Mouse (Mus musculus) liver, embryonic 14.5 days (tissue): ENCODE results near the gene Dedd2. TPM values are rescaled to one million over a fixed set of nuclear protein-coding genes. Genes with fewer than 3 reads are reported as not detected.

ENCODE experiments used
- ATAC-seq: fragments of 200-750 bp; cut with Nextera tagmentation; 2 replicates; pipeline ENCODE4 v1.8.0; 2017; ENCODE audit warnings: moderate number of reproducible peaks, mild to moderate bottlenecking, moderate library complexity; ENCODE audit not compliant: insufficient read depth
- DNase-seq, 3 experiments: peaks; one replicate each; pipeline ENCODE4 v3.0.0-alpha.2; 2012 to 2013; ENCODE audit warnings: low read depth in 3 of 3, low spot score in 3 of 3
- H3K27ac ChIP-seq: fragments of 300-500 bp; sonication (generic); 2 replicates; pipeline ENCODE4 v1.5.1; 2014; ENCODE audit warnings: moderate library complexity, mild to moderate bottlenecking, control low read depth, inconsistent platforms
- H3K27me3 ChIP-seq: fragments of 300-500 bp; sonication (generic); 2 replicates; pipeline ENCODE4 v1.6.1; 2014; ENCODE audit warnings: mild to moderate bottlenecking, low read length, moderate library complexity; ENCODE audit not compliant: control insufficient read depth, insufficient read depth
- H3K36me3 ChIP-seq: fragments of 300-500 bp; sonication (generic); replicated peaks from 2 replicates; pipeline ENCODE4 v1.6.1; 2014; ENCODE audit warnings: low read depth; ENCODE audit not compliant: control insufficient read depth, insufficient read depth
- H3K4me1 ChIP-seq, 2 experiments: fragments of 200-500 bp in 1 of 2; fragments of 300-500 bp in 1 of 2; sonication (generic) in 1 of 2; replicated peaks; 2 replicates each; pipeline ENCODE4 v1.6.1; 2012 to 2014; ENCODE audit warnings: antibody characterized with exemption in 1 of 2, inconsistent platforms in 1 of 2, low read length in 1 of 2; ENCODE audit not compliant: control insufficient read depth in 2 of 2, insufficient read depth in 2 of 2
- H3K4me2 ChIP-seq: fragments of 300-500 bp; sonication (generic); 2 replicates; pipeline ENCODE4 v1.6.1; 2014; ENCODE audit warnings: low read depth, mild to moderate bottlenecking, control low read depth, moderate library complexity
- H3K4me3 ChIP-seq, 2 experiments: fragments of 200-500 bp in 1 of 2; fragments of 300-500 bp in 1 of 2; sonication (generic) in 1 of 2; 2 replicates each; pipeline ENCODE4 v1.5.1; 2012 to 2014; ENCODE audit warnings: low read depth in 2 of 2, low read length in 2 of 2, mild to moderate bottlenecking in 2 of 2, control low read depth in 1 of 2, inconsistent platforms in 1 of 2, moderate library complexity in 1 of 2; ENCODE audit not compliant: insufficient read depth in 1 of 2
- H3K9ac ChIP-seq: fragments of 300-500 bp; sonication (generic); replicated peaks from 2 replicates; pipeline ENCODE4 v1.6.1; 2014; ENCODE audit warnings: mild to moderate bottlenecking, control low read depth, moderate library complexity
- H3K9me3 ChIP-seq: fragments of 300-500 bp; sonication (generic); 2 replicates; pipeline ENCODE4 v1.6.1; 2016; ENCODE audit warnings: low read length, mixed read lengths; ENCODE audit not compliant: control insufficient read depth
- CTCF ChIP-seq: IDR thresholded peaks from 2 replicates; pipeline ENCODE4 v1.5.1; 2016; ENCODE audit warnings: antibody characterized with exemption, low read depth, control low read depth
- EP300 ChIP-seq: IDR thresholded peaks from 2 replicates; pipeline ENCODE4 v1.6.1; 2016; ENCODE audit warnings: antibody characterized with exemption, low read depth
- WGBS: fragments of 180-500 bp; shearing (Covaris S2); extraction: QIAGEN DNeasy Blood & Tissue Kit; methylation state at CpG from one replicate; pipeline ENCODE4 v1.1.7; 2014; ENCODE audit not compliant: insufficient replicate concordance; 5-methylcytosine and 5-hydroxymethylcytosine counted together
- microRNA-seq: library from miRNA; unstranded; fragments of <30 nt; microRNA quantifications from one replicate; pipeline ENCODE4, GENCODE M21; 2016
- polyA plus RNA-seq, 2 experiments: library from polyadenylated mRNA; depleted of rRNA in 1 of 2; stranded (reverse) in 1 of 2; unstranded in 1 of 2; fragments of >200 nt; fragmentation: Nextera tagmentation in 1 of 2; extraction: Ambion mirVana in 1 of 2; gene quantifications; 2 replicates each; pipeline versions ENCODE4 v1.2.1 to v1.2.3; 2012 to 2014

Gene Dedd2
- polyA plus RNA-seq, 2 experiments, result 20.8 to 26.9 TPM

DNA sequence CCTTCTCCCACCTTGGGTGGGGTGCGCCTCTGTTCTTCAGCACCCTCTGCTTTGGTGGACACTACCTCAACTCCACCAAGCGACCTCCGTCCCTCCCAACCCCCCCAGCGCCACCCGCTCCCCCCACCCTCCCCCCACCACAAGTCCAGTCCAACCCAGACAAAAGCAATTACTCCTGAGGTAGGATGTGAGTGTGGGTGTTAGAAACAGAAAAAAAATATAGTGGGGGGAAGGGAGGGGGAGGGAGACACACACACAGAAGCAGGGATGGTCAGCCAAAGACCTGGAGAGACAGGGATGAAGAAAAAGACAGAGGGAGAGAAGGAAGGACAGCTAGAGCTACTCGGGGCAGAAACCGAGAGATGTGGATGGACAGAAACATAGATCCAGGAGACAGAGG lies 66.6 kb downstream of the Dedd2 start:
- H3K9me3 ChIP-seq, result no peaks in the 10 kb centered on the region
- DNase-seq, result no peak
- TF ChIP-seq CTCF (no peak), EP300 (no peak)
- no peak overlapping the region; the same call in 1 of the 2 replicates for H3K27ac ChIP-seq
- H3K9ac ChIP-seq, result no peak overlapping the region
- no peak overlapping the region for H3K4me3 ChIP-seq
- no peak for ATAC-seq
- H3K27me3 ChIP-seq, result peaks cover 32% of the 10 kb centered on the region
- 54% methylated on average over 7 of the region's 7 CpGs for WGBS
- peaks cover 26 to 35% of the 10 kb centered on the region in 2 experiments for H3K4me1 ChIP-seq
- no peaks in the 10 kb centered on the region for H3K36me3 ChIP-seq
- H3K4me2 ChIP-seq, result no peak overlapping the region

DNA sequence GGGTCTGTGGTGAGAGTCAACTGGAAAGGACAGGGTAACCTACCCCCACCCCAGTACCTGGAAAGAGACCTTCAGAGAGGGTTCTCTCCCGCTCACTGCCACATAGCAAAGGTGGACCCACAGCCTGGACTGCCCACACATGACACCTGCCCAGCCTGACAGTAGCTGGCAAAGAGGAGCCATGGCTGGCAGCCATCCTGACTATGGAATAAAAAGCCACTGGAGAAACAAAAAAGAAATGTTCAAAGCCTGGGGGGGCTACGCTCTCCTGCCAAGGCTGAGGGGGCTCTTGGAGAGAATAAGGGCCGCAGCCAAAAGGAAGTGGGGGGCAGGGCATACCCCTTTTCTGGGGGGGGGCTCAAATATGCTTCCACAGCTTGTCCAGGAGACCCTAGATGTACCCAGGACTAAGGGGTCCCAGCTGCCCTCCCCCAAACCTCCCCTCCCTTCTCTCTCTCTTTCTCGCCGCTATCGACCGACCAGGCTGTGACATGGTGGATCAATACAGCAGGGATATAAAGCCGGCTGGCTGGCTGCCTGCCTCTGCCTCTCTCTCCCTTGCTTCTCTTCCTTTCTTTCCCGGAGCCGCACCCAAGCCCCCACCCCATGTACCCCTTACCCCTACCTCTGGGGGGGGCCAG lies 68.4 kb downstream of the Dedd2 start:
- TF ChIP-seq EP300 (no peak), CTCF (no peak)
- DNase-seq (no peak), ATAC-seq (no peak)
- Histone ChIP-seq H3K9me3 (no peaks in the 10 kb centered on the region), H3K4me1 (peaks cover 26 to 34% of the 10 kb centered on the region in 2 experiments), H3K4me2 (no peak overlapping the region), H3K27me3 (peaks cover 33% of the 10 kb centered on the region), H3K36me3 (no peaks in the 10 kb centered on the region), H3K9ac (no peak overlapping the region), H3K27ac (no peak overlapping the region), H3K4me3 (no peak overlapping the region)
- WGBS, result 48% methylated on average over 6 of the region's 10 CpGs

DNA sequence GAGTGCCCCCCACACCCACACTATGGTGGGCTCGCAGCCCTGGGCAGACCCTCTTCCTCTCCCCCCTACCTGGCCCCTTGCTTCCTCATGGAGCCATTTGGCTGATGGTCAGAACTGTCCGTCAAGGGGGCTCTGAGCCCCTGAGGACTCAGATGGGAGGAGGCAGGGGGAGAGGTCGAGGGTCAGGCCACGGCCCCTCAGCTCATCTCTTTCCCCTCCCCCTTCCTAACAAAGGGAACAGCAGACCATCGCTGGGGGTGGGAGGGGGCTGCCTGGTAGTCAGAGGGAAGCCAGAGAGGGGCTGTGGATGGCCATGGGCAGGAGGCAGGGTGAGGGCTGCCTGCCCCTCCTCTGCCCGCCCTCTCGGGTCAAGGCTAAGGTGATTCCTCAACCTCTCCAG lies 69.4 kb downstream of the Dedd2 start:
- ATAC-seq, result no peak
- WGBS, result 11% methylated on average over 7 of the region's 7 CpGs
- peaks cover 17 to 24% of the 10 kb centered on the region in 2 experiments for H3K4me1 ChIP-seq
- H3K27me3 ChIP-seq, result peaks cover 33% of the 10 kb centered on the region
- DNase-seq, result no peak
- H3K9ac ChIP-seq, result no peak overlapping the region
- H3K27ac ChIP-seq, result no peak overlapping the region
- H3K4me3 ChIP-seq, result no peak overlapping the region
- no peaks in the 10 kb centered on the region for H3K36me3 ChIP-seq
- no peak overlapping the region for H3K4me2 ChIP-seq
- no peak for TF ChIP-seq CTCF
- TF ChIP-seq EP300, result no peak
- no peaks in the 10 kb centered on the region for H3K9me3 ChIP-seq

DNA sequence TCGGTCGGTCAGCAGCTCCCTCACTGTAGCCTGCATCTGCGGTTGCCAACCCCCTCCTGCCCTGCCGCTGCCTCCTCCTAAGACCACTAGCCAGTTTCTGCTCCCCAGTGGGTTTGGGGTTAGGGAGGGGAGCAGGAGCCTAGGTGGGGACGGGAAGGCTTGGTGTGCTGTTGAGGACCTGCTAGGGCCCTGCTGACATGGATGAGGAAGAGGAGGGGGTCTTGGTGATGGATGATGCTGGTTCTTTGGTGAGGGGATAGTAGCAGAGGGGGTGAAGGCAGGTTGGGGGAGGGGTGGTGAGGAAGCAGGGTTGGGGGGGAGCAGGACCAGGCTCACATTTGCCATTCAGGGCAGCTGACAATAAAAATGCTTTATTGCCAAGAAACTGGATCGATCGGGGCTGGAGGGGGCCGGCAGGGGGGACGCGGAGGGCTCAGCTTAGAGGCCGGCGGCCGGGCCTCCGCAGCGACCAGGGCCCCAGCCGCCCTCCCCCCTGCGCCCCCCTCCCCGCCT lies 70.2 kb downstream of the Dedd2 start:
- H3K4me1 ChIP-seq, result peaks cover 11 to 16% of the 10 kb centered on the region in 2 experiments
- no peak overlapping the region for H3K9ac ChIP-seq
- no peak for TF ChIP-seq CTCF
- TF ChIP-seq EP300, result no peak
- H3K27ac ChIP-seq, result no peak overlapping the region
- H3K4me3 ChIP-seq, result no peak overlapping the region
- H3K27me3 ChIP-seq, result peaks cover 33% of the 10 kb centered on the region
- 0% methylated on average over 10 of the region's 18 CpGs for WGBS
- H3K4me2 ChIP-seq, result no peak overlapping the region
- ATAC-seq (no peak), DNase-seq (no peak)
- H3K9me3 ChIP-seq, result no peaks in the 10 kb centered on the region
- no peaks in the 10 kb centered on the region for H3K36me3 ChIP-seq

Small RNAs within 50 kb of the gene (microRNA-seq; reads per million reads assigned to microRNA genes)
- not detected for gene Mir7048

Other genes starting within 250 kb of the Dedd2 start
- 46.8 and 56.5 TPM in 2 replicates for gene Rabac1, start 247.9 kb downstream of the Dedd2 start, polyA plus RNA-seq (2012; rRNA removed)
- gene Rabac1, start 247.9 kb downstream of the Dedd2 start, polyA plus RNA-seq (2014; fragmentation: Nextera tagmentation; extraction: Ambion mirVana), result 60.7 and 62.2 TPM in 2 replicates
- 0.38 and 0.50 TPM in 2 replicates for gene Atp1a3, start 214.7 kb downstream of the Dedd2 start, polyA plus RNA-seq (2012; rRNA removed)
- 0.60 and 0.68 TPM in 2 replicates for gene Atp1a3, start 214.7 kb downstream of the Dedd2 start, polyA plus RNA-seq (2014; fragmentation: Nextera tagmentation; extraction: Ambion mirVana)
- 4.9 and 6.1 TPM in 2 replicates for gene Grik5, start 148.3 kb downstream of the Dedd2 start, polyA plus RNA-seq (2012; rRNA removed)
- gene Grik5, start 148.3 kb downstream of the Dedd2 start, polyA plus RNA-seq (2014; fragmentation: Nextera tagmentation; extraction: Ambion mirVana), result 0.37 and 0.54 TPM in 2 replicates
- 6.3 and 6.9 TPM in 2 replicates for gene Zfp574, start 148.0 kb downstream of the Dedd2 start, polyA plus RNA-seq (2012; rRNA removed)
- 6.6 and 7.3 TPM in 2 replicates for gene Zfp574, start 148.0 kb downstream of the Dedd2 start, polyA plus RNA-seq (2014; fragmentation: Nextera tagmentation; extraction: Ambion mirVana)
- 0.73 and 0.74 TPM in 2 replicates for gene Pou2f2, start 40.9 kb downstream of the Dedd2 start, polyA plus RNA-seq (2012; rRNA removed)
- gene Pou2f2, start 40.9 kb downstream of the Dedd2 start, polyA plus RNA-seq (2014; fragmentation: Nextera tagmentation; extraction: Ambion mirVana), result 0.94 and 1.5 TPM in 2 replicates
- 4.6 and 4.9 TPM in 2 replicates for gene Zfp526, start 810 bp upstream of the Dedd2 start, polyA plus RNA-seq (2012; rRNA removed)
- gene Zfp526, start 810 bp upstream of the Dedd2 start, polyA plus RNA-seq (2014; fragmentation: Nextera tagmentation; extraction: Ambion mirVana), result 2.1 TPM in 2 replicates
- 48.6 and 55.6 TPM in 2 replicates for gene Gsk3a, start 17.2 kb upstream of the Dedd2 start, polyA plus RNA-seq (2012; rRNA removed)
- 8.4 and 8.9 TPM in 2 replicates for gene Gsk3a, start 17.2 kb upstream of the Dedd2 start, polyA plus RNA-seq (2014; fragmentation: Nextera tagmentation; extraction: Ambion mirVana)
- gene Erf, start 30.1 kb upstream of the Dedd2 start, polyA plus RNA-seq (2012; rRNA removed), result 8.5 and 9.8 TPM in 2 replicates
- 5.1 and 5.3 TPM in 2 replicates for gene Erf, start 30.1 kb upstream of the Dedd2 start, polyA plus RNA-seq (2014; fragmentation: Nextera tagmentation; extraction: Ambion mirVana)
- gene Cic, start 47.1 kb upstream of the Dedd2 start, polyA plus RNA-seq (2012; rRNA removed), result 14.0 and 14.8 TPM in 2 replicates
- gene Cic, start 47.1 kb upstream of the Dedd2 start, polyA plus RNA-seq (2014; fragmentation: Nextera tagmentation; extraction: Ambion mirVana), result 9.7 and 12.3 TPM in 2 replicates
- 26.2 and 29.4 TPM in 2 replicates for gene Pafah1b3, start 77.4 kb upstream of the Dedd2 start, polyA plus RNA-seq (2012; rRNA removed)
- 24.3 and 29.8 TPM in 2 replicates for gene Pafah1b3, start 77.4 kb upstream of the Dedd2 start, polyA plus RNA-seq (2014; fragmentation: Nextera tagmentation; extraction: Ambion mirVana)
- gene Prr19, start 80.8 kb upstream of the Dedd2 start, polyA plus RNA-seq (2012; rRNA removed), result 0.03 and 0.04 TPM in 2 replicates
- gene Prr19, start 80.8 kb upstream of the Dedd2 start, polyA plus RNA-seq (2014; fragmentation: Nextera tagmentation; extraction: Ambion mirVana), result not detected in 2 replicates
- gene Tmem145, start 85.5 kb upstream of the Dedd2 start, polyA plus RNA-seq (2012; rRNA removed), result 0.23 TPM in 1 of 2 replicates, not detected in the other
- not detected in 2 replicates for gene Tmem145, start 85.5 kb upstream of the Dedd2 start, polyA plus RNA-seq (2014; fragmentation: Nextera tagmentation; extraction: Ambion mirVana)
- gene Megf8, start 96.5 kb upstream of the Dedd2 start, polyA plus RNA-seq (2012; rRNA removed), result 1.3 TPM in 2 replicates
- gene Megf8, start 96.5 kb upstream of the Dedd2 start, polyA plus RNA-seq (2014; fragmentation: Nextera tagmentation; extraction: Ambion mirVana), result 0.53 and 0.71 TPM in 2 replicates
- gene Cnfn, start 149.1 kb upstream of the Dedd2 start, polyA plus RNA-seq (2012; rRNA removed), result not detected in 2 replicates
- gene Cnfn, start 149.1 kb upstream of the Dedd2 start, polyA plus RNA-seq (2014; fragmentation: Nextera tagmentation; extraction: Ambion mirVana), result not detected in 2 replicates
- gene Lipe, start 178.1 kb upstream of the Dedd2 start, polyA plus RNA-seq (2012; rRNA removed), result 2.3 TPM in 2 replicates
- 0.38 and 0.72 TPM in 2 replicates for gene Lipe, start 178.1 kb upstream of the Dedd2 start, polyA plus RNA-seq (2014; fragmentation: Nextera tagmentation; extraction: Ambion mirVana)
- not detected in 2 replicates for gene Cxcl17, start 192.3 kb upstream of the Dedd2 start, polyA plus RNA-seq (2012; rRNA removed)
- not detected in 2 replicates for gene Cxcl17, start 192.3 kb upstream of the Dedd2 start, polyA plus RNA-seq (2014; fragmentation: Nextera tagmentation; extraction: Ambion mirVana)